Mouse (Mus musculus) gastrocnemius, postnatal 4 days (tissue): ENCODE measurements around the gene Ywhae. TPM values are rescaled to one million over a fixed set of nuclear protein-coding genes. Genes with fewer than 3 reads are reported as not detected.
A peak's percentile ranks its signal among the peaks of the same experiment; 100 is the strongest.

Experiments
- DNase-seq, 2 experiments: peaks; one replicate each; pipeline ENCODE4 v3.0.0; 2021 to 2022; ENCODE audit warnings: low spot score in 2 of 2, mixed read lengths in 2 of 2
- total RNA-seq, 2 experiments: library from RNA; stranded (reverse); gene quantifications; 2 replicates each; pipeline ENCODE4 v1.2.3; 2021

Gene Ywhae
- total RNA-seq, 2 experiments from 2014 or later, result 749 to 818 TPM

GRCm38 (mm10) chr11:75736978-75737377 lies 4.3 kb downstream of the Ywhae start:
- DNase-seq, result no peak

- DNase-seq, result no peak
Observed at GRCm38 (mm10) chr11:75737806-75738476, 5.3 kb downstream of the Ywhae start.

- no peak for DNase-seq
Observed at GRCm38 (mm10) chr11:75738477-75738821, 5.8 kb downstream of the Ywhae start.

GRCm38 (mm10) chr11:75740204-75740603 lies 7.5 kb downstream of the Ywhae start:
- no peak for DNase-seq

GRCm38 (mm10) chr11:75741615-75742014 lies 8.9 kb downstream of the Ywhae start:
- DNase-seq, result no peak

GRCm38 (mm10) chr11:75744761-75745160 lies 12.1 kb downstream of the Ywhae start:
- DNase-seq, result no peak

GRCm38 (mm10) chr11:75750537-75750936 lies 17.9 kb downstream of the Ywhae start:
- no peak for DNase-seq

GRCm38 (mm10) chr11:75751082-75751481 lies 18.4 kb downstream of the Ywhae start:
- no peak for DNase-seq

- DNase-seq, result no peak
Observed at GRCm38 (mm10) chr11:75756687-75757086, 24.0 kb downstream of the Ywhae start.

- no peak for DNase-seq
Observed at GRCm38 (mm10) chr11:75758553-75758952, 25.9 kb downstream of the Ywhae start.

- no peak for DNase-seq
Observed at GRCm38 (mm10) chr11:75760785-75761184, 28.1 kb downstream of the Ywhae start.

GRCm38 (mm10) chr11:75762708-75763107 lies 30.0 kb downstream of the Ywhae start:
- DNase-seq, result no peak

GRCm38 (mm10) chr11:75764521-75765023 lies 31.9 kb downstream of the Ywhae start:
- DNase-seq, result no peak

GRCm38 (mm10) chr11:75765161-75765560 lies 32.5 kb downstream of the Ywhae start:
- DNase-seq, result no peak

GRCm38 (mm10) chr11:75767014-75767413 lies 34.3 kb downstream of the Ywhae start:
- no peak for DNase-seq

GRCm38 (mm10) chr11:75768091-75768989 lies 35.7 kb downstream of the Ywhae start:
- DNase-seq, result no peak

- peak; percentile 79 to 86 for DNase-seq
Observed at GRCm38 (mm10) chr11:75769206-75769605, 36.5 kb downstream of the Ywhae start.

- no peak for DNase-seq
Observed at GRCm38 (mm10) chr11:75772562-75772961, 39.9 kb downstream of the Ywhae start.

GRCm38 (mm10) chr11:75775919-75776318 lies 43.2 kb downstream of the Ywhae start:
- no peak for DNase-seq

GRCm38 (mm10) chr11:75781919-75782318 lies 49.2 kb downstream of the Ywhae start:
- peak in 1 of 2 experiments; percentile 63 for DNase-seq

- DNase-seq, result no peak
Observed at GRCm38 (mm10) chr11:75783799-75784198, 51.1 kb downstream of the Ywhae start.

GRCm38 (mm10) chr11:75785897-75786296 lies 53.2 kb downstream of the Ywhae start:
- DNase-seq, result no peak
